Mouse (Mus musculus) neural tube, embryonic 10.5 days (tissue): ENCODE data around the gene Prdx6.
"Not testable (repeated sequence)": the region's sequence is repeated elsewhere in the genome, so short reads cannot be mapped to it uniquely, and the experiment has no call there.

Experiments
- DNase-seq: peaks from one replicate; pipeline ENCODE4 v3.0.0-alpha.2; 2017; ENCODE audit warnings: low spot score; ENCODE audit errors: extremely low spot score

Prdx6 gene

DNA sequence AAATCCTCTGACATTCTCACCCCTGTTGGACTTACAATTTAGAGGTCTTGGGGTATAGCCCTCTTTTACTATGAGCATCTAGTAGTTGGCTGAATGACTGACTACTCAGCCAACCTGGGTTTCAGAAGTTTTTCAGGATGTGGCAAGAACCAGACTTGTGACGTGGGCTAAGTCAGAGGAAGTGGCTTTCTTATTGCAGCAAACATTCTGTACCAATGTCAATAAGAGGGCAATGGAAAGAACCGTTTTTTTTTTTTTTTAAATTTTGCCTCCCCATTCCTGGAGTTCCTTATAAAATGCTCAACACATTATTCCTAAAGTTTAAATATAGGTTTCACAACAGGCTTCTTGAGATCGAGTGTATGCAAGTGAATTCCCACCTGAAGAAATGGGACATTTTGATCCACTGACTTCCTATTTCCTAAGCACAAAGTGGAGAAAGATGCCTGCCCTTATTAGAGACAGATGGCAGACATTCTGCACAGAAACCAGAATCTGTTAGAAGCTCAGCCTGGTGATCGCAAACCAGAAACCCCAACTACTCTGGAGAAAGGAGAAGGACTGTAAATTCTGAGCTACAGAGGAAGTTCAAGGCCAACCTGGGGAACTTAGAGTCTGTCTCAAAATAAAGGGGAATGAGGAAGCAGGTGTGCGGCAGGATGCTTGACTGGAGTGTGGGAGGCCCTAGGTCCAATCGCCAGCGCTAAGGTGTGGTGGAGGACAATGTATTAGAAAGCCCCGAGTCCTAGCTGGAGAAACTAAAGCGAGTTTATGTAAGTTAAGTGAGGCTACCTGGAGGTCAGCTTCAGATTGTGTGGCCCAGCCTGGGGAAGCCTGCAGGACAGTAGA is 622 bp upstream of the Prdx6 start:
- DNase-seq: no peak

DNA sequence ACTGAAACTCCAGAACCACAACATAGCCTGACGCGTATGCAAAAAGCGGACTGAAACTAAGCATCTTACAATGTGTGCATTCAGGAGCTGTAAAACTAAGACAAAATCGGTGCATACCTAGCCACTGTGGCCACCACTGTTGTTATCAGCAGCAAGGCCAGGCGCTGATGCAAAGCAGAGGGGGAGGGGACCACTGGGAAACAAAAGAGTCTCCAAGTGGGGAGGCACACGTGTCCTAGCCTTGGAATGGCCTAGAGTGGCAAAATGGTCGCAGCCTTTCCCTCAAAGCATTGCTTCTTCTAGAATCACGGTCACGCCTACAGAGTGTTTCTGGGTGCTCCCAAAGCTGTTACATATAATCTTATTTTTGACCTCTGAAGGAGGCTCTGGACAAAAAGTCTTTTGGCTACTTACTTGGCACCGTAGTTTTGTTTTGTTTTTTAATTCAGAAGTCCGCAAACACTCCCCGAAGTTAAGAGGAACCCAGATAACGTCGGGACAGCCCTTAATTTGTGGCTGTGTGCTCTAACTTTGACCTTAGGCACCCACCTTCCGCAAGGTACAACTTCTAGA is 902 bp downstream of the Prdx6 start:
- DNase-seq: peak; percentile 66

DNA sequence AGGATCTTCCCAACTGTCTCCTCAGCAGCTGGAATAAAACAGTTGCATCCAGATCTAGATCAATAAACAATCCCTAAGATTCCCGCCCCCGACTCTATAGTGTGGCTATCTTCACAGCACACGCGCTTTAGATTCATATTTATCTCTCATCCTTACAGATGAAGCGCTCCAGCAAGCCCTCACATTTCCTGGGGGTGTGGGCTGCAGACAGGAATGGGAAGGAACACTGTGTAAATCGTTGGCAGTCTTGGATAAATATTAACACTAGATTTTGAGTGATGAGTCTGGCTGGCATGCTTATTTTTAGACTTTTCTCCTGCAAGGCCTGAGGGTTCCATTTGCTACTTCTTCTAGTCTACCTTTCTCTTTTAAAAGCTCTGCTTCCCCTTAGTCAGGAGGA is 1.6 kb downstream of the Prdx6 start:
- DNase-seq: peak; percentile 20

DNA sequence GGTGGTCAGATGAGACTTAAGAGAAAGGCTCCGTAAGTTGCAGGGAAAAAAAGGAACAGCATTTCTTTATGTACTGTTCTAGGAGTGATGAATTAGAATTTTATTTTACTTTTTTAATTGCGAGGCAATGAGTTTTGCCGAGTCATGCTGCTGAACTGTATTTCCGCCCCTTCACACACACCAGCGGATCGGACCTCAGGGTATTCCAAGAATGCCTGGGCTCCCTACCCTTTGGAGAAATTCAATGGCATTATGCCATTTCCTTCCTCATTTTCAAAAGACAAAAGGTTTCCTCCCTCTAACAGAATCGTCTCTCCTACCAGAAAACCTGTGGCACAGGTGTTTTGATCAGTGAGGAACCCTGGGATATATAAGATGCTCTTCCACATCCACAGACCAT is 2.3 kb downstream of the Prdx6 start:
- no peak for DNase-seq

DNA sequence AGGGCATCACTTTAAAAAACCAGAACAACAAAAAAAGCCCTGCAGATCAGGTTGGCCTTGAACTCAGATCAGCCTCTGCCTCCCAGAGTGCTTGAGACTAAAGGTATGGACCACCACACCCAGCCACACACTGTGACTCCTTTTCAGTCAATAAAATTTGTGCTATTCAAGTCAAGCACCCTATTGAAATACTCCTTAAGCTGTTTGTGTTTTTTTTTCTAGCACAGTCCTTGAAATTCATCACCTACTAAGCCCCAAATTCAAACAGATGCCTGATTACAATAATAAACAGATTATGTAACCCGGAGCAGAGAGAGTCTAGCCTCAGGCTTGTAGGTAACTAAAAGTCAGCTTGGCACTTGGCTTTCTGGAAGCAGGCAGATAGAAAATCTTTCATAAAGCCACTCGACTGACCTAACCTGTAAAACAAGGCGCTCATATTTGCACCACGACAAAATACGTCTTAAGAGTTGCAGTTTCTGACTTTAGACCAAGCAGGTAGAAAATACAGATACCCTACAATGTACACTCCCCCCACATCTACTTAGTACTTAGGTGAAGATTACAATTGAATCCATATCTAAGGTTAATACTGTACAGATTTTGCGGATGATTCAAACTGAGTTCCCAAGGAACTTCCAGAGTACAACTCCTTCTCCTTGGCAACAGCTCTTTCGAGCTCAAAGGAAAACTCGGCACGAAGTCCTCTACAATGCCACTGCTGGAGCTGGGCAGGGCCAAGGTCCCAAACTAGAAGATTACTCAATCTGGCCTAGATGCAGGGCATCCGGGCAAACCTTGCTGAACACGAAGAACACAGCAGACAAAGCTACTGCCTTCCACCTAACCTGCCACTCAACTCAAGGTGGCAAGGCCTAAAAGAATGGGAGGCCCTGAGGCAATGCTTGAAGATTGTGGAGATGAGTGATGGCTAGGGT is 3.1 kb downstream of the Prdx6 start:
- DNase-seq: no peak

DNA sequence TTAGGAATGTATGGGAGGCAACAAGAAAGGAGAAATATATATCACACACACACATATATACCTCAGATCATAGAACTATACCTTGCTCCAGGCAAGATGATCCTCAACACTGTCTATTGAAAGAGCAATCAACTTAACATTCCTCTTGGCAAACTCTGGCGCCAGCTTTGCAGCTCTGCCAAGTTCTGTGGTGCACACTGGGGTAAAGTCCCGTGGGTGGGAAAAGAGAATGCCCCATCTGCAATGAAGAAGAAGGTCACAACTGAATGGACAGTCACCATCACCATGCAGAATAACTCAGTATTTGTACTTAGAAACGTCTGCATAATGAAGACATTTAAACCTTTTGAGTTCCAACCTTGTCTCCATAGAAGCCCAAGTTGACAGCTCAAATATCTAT is 3.8 kb downstream of the Prdx6 start:
- no peak for DNase-seq

DNA sequence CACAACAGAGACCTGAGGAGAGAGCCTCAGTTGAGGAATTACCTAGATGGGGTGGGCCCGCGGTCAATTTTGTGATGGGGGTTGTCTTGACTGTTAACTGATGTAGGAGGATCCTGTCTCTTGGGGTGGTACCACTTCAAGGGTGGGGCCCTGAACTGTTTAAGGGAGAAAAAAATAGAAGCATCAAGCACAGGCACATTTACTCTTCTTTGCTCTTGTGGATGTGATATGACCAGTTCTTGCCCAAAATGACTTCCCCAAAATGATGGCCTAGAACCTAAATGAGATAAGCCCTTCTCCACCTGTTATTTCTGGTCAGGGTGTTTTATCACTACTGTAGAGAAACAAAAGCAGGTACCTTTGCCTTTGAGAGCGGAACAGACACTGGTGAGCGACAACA is 13.3 kb downstream of the Prdx6 start:
- no peak for DNase-seq

DNA sequence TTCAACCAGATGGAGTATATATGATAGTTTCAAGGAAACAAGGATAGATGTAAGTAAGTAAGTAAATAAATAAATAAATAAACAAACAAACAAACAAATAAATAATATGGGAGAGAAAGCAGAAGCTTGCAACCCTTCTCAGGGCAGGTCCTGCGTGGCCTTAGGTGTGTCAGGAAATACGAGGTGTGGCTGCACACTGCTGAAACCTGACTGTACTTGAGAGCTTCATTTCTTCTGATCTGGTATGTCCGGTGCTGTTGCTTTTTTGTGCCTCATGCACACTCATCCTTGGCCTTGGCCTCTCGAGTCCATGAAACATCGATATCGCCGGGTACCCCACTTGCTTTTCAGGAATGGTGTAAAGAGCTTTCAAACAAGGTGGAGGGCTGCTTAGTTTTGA is 13.7 kb downstream of the Prdx6 start:
- no peak for DNase-seq

DNA sequence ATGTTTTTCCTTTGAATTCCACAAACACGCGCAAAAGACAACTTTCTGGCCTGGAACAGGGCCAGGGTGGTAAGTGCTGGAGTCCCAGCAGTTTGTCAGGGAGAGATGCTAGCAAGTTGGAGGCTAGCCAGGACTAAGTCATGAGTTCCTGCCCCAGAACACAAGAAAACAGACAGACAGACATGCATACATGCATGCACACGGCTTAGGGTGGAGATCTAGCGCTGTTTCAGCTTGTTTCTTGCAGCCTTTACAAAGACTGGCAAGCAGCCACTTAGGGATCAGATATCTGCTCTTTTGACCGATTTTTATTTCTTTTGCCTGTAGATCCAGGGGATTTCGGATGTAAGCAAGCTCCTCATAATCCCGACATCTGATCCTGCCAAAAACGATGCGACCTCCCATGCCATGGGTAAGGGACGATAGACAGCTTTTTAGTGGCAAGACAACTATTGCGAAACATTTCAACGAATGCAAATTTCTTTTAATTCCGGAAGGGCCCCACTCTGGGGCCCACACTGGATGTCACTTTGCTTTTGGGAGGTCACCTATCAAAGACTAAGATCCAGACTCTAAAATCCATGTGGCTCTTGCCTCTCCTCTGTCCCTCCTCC is 17.7 kb downstream of the Prdx6 start:
- DNase-seq: no peak

DNA sequence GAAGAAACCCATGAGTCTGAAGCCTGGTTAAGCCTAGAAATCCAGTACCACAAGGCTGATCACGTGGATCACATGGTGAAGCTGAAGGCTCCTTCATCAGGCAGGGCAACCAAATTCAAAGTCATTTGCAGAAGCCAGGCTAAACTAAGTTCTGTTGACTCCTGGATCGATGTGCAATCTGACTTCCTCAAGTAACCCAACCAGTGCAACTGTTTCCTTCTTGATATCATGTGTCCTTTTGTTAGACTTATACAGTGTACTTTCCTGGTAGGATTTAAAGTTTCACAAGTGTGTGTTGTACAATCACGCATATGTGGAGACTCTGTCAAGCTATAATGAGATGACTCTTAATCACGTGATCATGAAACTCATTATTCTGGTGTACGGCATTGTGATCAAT is 18.8 kb downstream of the Prdx6 start:
- DNase-seq: no peak

DNA sequence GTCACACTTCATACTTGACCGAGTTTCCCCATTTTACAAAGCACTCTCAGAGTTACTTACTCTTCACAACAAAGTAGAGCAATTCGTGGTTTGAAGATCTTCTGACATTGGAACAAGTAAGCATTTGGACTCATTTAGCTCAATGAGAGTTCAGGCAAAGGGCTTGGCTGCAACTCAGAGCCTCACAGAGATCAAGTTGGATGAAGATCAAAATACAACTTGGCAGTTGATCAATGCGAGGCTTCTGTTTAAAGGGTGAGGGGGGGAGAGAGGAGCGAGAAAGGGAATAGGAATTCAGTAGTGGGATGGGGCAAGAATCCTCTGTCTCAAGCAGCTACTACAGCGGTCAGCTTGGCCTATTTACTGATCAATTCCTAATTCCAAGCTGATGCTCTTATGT is 26.2 kb downstream of the Prdx6 start:
- DNase-seq: no peak

DNA sequence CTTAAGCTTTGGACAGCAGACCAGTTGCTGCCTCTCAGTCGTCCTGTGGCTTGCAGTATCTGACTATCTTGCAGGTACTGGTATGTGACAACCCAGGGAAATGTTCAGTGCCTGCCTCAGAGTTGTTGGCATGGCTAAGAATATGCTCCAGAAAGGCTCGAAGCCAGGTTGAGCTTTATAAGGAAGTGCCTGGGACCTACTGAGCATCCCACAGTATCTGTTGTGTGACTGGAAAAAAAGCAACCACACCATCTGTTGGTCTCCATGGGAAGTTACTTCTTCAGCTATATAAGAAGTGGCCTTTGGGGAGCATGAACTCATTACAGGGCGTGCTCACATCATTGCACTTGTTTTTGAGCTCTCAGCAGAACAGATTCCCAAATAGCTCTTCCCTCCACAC is 31.2 kb downstream of the Prdx6 start:
- DNase-seq: no peak

DNA sequence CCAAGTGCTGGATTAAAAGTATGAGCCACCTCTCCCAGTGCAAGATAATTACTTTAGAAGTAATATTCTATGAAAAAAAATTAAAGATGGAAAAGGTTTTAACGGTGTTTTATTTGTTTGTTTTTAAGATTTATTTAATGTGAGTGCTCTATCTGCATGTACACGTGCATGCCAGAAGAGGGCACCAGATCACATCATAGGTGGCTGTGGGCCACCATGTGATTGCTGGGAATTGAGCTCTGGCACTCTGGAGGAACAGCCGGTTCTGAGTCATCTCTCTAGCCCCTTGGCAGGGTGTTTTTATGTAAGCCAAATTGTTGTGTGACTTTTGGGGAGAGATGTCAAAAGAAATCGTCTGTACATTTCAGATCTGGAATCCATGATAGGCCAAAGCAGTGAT is 36.6 kb downstream of the Prdx6 start:
- DNase-seq: no peak

DNA sequence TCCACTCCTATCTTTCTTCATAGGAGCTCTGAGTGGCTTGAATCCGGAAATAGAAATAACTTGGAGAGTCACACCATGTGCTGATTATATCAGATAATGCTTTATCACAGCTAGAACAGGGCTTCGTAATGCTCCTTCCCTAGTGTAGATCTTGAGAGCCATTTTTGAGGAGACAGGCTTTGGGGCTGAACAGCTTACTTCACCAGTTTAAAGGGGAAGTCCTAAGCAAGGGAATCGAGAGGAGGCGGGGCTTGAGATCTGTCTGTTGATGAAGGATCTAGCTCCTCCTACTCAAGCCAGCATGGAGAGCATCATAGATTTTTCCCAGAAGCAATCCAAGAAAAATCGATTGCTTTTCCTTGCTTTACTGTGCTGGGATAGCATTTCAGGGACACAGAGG is 51.2 kb downstream of the Prdx6 start:
- DNase-seq: no peak

DNA sequence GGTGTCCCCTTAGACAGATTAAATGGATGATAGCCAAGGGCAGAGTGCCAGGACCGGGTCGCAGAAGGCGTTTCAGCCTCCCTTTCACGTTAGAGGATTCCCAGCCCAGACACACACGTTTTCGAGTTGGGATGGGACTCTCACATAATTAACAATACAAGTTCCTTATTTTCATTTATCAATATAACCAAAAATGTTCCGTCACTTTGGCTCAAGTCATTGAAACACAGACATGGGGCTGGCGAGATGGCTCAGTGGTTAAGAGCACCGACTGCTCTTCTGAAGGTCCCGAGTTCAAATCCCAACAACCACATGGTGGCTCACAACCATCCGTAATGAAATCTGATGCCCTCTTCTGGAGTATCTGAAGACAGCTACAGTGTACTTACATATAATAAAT is 54.7 kb downstream of the Prdx6 start:
- not testable (repeated sequence) for DNase-seq

DNA sequence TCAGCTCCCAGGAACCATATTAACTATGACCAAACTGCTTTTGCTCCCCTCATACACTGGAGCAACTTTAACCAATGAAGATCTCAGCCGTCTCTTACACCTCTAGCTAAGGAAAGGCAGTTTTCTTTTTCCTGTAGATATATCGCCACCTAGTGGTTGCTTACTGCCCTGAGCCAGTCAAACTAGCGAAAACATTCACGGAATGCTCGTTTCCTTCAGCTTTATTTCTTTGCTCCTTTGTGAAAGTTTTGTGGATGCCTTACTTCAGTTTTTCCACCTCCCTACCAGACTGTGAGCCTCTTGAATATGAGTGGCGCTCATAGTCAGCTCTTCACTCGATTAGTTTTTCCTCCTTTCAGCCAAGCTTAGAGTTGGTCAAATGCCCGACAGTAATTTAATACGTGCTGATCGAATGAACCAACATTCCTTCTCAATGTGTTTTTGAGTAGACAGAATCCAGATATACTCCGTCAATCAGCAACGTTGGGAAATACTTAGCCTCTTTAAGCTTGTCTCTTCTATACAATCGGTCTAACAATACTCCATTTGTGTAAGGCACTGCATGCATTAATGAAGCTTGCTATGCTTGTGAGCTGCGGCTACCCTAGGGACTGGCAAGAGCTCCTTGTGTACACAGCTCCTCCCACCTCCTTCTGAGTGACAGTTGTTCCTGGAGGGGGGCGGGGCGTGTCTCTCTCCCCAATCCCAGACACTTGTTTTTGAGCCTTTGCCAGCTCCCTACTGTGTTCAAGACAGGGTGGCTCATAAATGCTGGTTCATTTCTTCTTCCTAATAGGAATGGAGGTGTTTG is 55.3 kb downstream of the Prdx6 start:
- DNase-seq: peak; percentile 69

DNA sequence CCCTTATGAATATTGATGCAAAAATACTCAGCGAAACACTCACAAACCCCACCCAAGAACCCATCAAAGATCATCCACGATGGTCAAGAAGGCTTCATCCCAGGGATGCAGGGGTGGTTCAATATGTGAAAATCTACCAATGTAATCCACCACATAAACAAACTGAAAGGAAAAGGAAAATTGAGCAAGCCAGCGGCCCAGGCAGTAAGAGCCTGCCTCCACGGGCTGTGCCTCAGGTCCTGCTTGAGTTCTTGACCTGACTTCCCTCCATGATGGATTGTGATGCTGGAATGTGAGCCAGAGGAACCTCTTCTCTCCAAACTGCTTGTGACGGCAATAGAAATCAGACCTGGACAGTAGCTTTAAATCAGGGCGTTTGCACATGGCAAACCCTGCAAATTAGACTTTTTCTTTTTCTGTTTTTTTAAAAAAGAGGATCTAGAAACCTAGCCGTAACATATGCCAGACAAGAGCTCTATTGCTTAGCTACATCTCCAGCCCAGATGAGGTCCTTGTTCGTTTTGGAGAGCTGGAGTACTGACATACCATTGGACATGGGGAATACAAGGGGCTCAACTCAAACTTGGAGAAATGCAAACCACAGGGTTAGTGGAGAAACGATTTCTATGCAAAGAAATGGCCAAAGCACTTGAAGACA is 60.6 kb downstream of the Prdx6 start:
- no peak for DNase-seq
